Mouse (Mus musculus) E14TG2a.4 (cell line): Measurements from ENCODE around the gene Mthfsd.

ENCODE experiments used
- H3K27me3 ChIP-seq: 2 replicates; pipeline ENCODE4 v1.6.1; 2014; ENCODE audit warnings: low read length, control low read depth; ENCODE audit not compliant: insufficient read depth
- H3K36me3 ChIP-seq: 2 replicates; pipeline ENCODE4 v1.6.1; 2014; ENCODE audit warnings: low read length, control low read depth; ENCODE audit not compliant: insufficient read depth
- H3K4me1 ChIP-seq: replicated peaks from 2 replicates; pipeline ENCODE4 v1.6.1; 2014; ENCODE audit warnings: low read depth, low read length, control low read depth
- H3K4me3 ChIP-seq: replicated peaks from 2 replicates; pipeline ENCODE4 v1.5.1; 2014; ENCODE audit warnings: mild to moderate bottlenecking, low read length
- H3K9me3 ChIP-seq: 2 replicates; pipeline ENCODE4 v1.6.1; 2014; ENCODE audit warnings: low read length, control low read depth
- CTCF ChIP-seq: conservative IDR thresholded peaks from 2 replicates; pipeline ENCODE4 v1.5.1; 2014; ENCODE audit warnings: low read length
- NANOG ChIP-seq: IDR thresholded peaks from 2 replicates; pipeline ENCODE4 v1.6.1; 2014; ENCODE audit warnings: borderline replicate concordance, low read length, mixed read lengths
- POU5F1 ChIP-seq: IDR thresholded peaks from 2 replicates; pipeline ENCODE4 v1.6.1; 2014; ENCODE audit warnings: low read length, borderline replicate concordance

The Mthfsd gene

GRCm38 (mm10) chr8:121081398-121081797 is 26.8 kb downstream of the Mthfsd start:
- Histone ChIP-seq H3K36me3 (no peaks in the 10 kb centered on the region), H3K9me3 (no peaks in the 10 kb centered on the region), H3K4me1 (peaks cover 33% of the 10 kb centered on the region), H3K27me3 (peaks cover 94% of the 10 kb centered on the region), H3K4me3 (no peak overlapping the region)
- TF ChIP-seq CTCF (no peak), POU5F1 (no peak), NANOG (no peak)

GRCm38 (mm10) chr8:121080361-121081090 is 27.7 kb downstream of the Mthfsd start:
- Histone ChIP-seq H3K36me3 (no peaks in the 10 kb centered on the region), H3K4me1 (peaks cover 37% of the 10 kb centered on the region), H3K4me3 (no peak overlapping the region), H3K27me3 (peaks cover 94% of the 10 kb centered on the region), H3K9me3 (no peaks in the 10 kb centered on the region)
- no peak for TF ChIP-seq CTCF
- no peak for TF ChIP-seq POU5F1
- TF ChIP-seq NANOG: no peak

- Histone ChIP-seq H3K4me3 (no peak overlapping the region), H3K36me3 (no peaks in the 10 kb centered on the region), H3K9me3 (no peaks in the 10 kb centered on the region), H3K4me1 (peaks cover 35% of the 10 kb centered on the region), H3K27me3 (peaks cover 94% of the 10 kb centered on the region)
- no peak for TF ChIP-seq NANOG
- no peak for TF ChIP-seq POU5F1
- no peak for TF ChIP-seq CTCF
Observed at GRCm38 (mm10) chr8:121079944-121080343, 28.2 kb downstream of the Mthfsd start.

- TF ChIP-seq NANOG: no peak
- no peak for TF ChIP-seq POU5F1
- TF ChIP-seq CTCF: no peak
- Histone ChIP-seq H3K27me3 (peaks cover 95% of the 10 kb centered on the region), H3K9me3 (no peaks in the 10 kb centered on the region), H3K36me3 (no peaks in the 10 kb centered on the region), H3K4me3 (no peak overlapping the region), H3K4me1 (peaks cover 36% of the 10 kb centered on the region)
Observed at GRCm38 (mm10) chr8:121079201-121079600, 29.0 kb downstream of the Mthfsd start.

GRCm38 (mm10) chr8:121078721-121079120 is 29.5 kb downstream of the Mthfsd start:
- Histone ChIP-seq H3K36me3 (no peaks in the 10 kb centered on the region), H3K4me1 (peaks cover 41% of the 10 kb centered on the region), H3K4me3 (no peak overlapping the region), H3K9me3 (no peaks in the 10 kb centered on the region), H3K27me3 (peaks cover 99% of the 10 kb centered on the region)
- TF ChIP-seq CTCF (no peak), POU5F1 (no peak), NANOG (no peak)

- no peak overlapping the region for H3K4me3 ChIP-seq
- TF ChIP-seq POU5F1 (no peak), NANOG (no peak), CTCF (no peak)
Observed at GRCm38 (mm10) chr8:121076555-121076954, 31.6 kb downstream of the Mthfsd start.

GRCm38 (mm10) chr8:121075936-121076335 is 32.3 kb downstream of the Mthfsd start:
- no peaks in the 10 kb centered on the region for H3K36me3 ChIP-seq
- H3K4me1 ChIP-seq: peaks cover 35% of the 10 kb centered on the region
- TF ChIP-seq NANOG (no peak), CTCF (no peak), POU5F1 (no peak)
- peaks cover 97% of the 10 kb centered on the region for H3K27me3 ChIP-seq
- no peak overlapping the region for H3K4me3 ChIP-seq
- no peaks in the 10 kb centered on the region for H3K9me3 ChIP-seq

More at GRCm38 (mm10) chr8:121076555-121076954, 31.6 kb downstream of the Mthfsd start:
- H3K36me3 ChIP-seq: no peaks in the 10 kb centered on the region
- peaks cover 36% of the 10 kb centered on the region for H3K4me1 ChIP-seq
- peaks cover 97% of the 10 kb centered on the region for H3K27me3 ChIP-seq
- H3K9me3 ChIP-seq: no peaks in the 10 kb centered on the region

- Histone ChIP-seq H3K27me3 (peaks cover 97% of the 10 kb centered on the region), H3K4me3 (no peak overlapping the region), H3K4me1 (peaks cover 25% of the 10 kb centered on the region), H3K36me3 (no peaks in the 10 kb centered on the region), H3K9me3 (no peaks in the 10 kb centered on the region)
- TF ChIP-seq POU5F1 (no peak), CTCF (no peak), NANOG (no peak)
Observed at GRCm38 (mm10) chr8:121074848-121075145, 33.4 kb downstream of the Mthfsd start.

- H3K4me3 ChIP-seq: peak overlapping the region; percentile 51
- H3K27me3 ChIP-seq: peaks cover 96% of the 10 kb centered on the region
- TF ChIP-seq NANOG (no peak), POU5F1 (no peak), CTCF (no peak)
- no peaks in the 10 kb centered on the region for H3K36me3 ChIP-seq
- H3K9me3 ChIP-seq: no peaks in the 10 kb centered on the region
- peaks cover 25% of the 10 kb centered on the region for H3K4me1 ChIP-seq
Observed at GRCm38 (mm10) chr8:121074108-121074847, 33.9 kb downstream of the Mthfsd start.
